Mouse (Mus musculus): ENCODE results near the gene Foxd2. TPM values are rescaled to one million over a fixed set of nuclear protein-coding genes. Genes with fewer than 3 reads are reported as not detected.
A peak's percentile ranks its signal among the peaks of the same experiment; 100 is the strongest.

Foxd2 gene
- polyA plus RNA-seq, 1 experiment from 2014 or later = 0.92 TPM

DNA sequence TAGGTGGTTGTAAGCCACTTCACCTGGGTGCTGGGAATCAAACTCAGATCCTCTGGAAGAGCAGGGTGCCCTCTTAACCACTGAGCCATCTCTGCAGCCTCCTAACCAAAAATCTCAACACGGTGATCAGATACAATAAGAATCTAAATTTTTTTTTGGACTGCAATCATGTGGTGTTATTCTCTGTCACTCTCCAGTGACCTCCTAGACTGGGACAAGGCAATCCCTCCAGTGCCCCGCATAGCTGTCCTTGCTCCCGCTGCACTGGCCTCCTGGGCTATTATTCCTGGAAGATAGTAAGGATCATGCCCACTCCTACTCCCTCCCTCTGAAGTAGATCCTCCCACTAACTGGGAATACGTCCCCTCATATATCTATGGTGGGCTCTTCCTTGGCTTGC, 32.6 kb upstream of the Foxd2 start:
- in situ Hi-C loops (cut with MboI; ENCODE audit: low pct_unique_long_range_greater_than_20kb) = loop anchor here (10.0 to 25.0 kb wide), 2 partner anchors 147 to 629 kb away; no protein-coding TSS in a partner anchor
- no peaks in the 10 kb centered on the region for H3K27me3 ChIP-seq
- no peak for TF ChIP-seq CTCF (IDR thresholded peaks at IDR 0.05)
- CTCF ChIA-PET = interaction anchor here (1.4 kb wide), 1 partner anchor 294 kb away, joined by 3 read pairs; no protein-coding TSS in a partner anchor
- ATAC-seq (no peak), DNase-seq (ENCODE audit: low read depth, low spot score) (no peak)
- POLR2A ChIA-PET = no interaction called here

DNA sequence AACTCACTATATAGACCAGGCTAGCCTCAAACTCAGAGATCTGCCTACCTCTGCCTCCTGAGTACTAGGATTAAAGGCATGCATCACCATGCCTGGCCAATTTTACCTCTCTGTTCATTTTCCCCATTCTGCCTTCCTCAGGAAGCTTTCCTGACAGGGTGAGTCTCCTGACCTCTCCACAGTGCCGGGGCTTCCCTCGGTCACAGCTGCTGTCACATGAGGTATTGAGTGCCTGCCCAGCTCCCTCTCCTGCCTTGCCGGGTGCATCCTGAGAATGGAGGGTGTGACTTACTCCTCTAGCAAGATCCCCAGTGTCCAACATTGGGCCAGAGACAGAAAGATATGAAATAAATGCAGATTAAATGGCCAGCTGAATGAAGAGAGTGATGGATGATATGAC, 29.6 kb upstream of the Foxd2 start:
- no peak for ATAC-seq
- H3K27me3 ChIP-seq = no peaks in the 10 kb centered on the region
- ChIA-PET POLR2A (no interaction called here), CTCF (interaction anchor here (1.9 kb wide), 1 partner anchor 9 kb away, joined by 7 read pairs; no protein-coding TSS in a partner anchor)
- no peak for TF ChIP-seq CTCF (IDR thresholded peaks at IDR 0.05)
- in situ Hi-C loops (cut with MboI; ENCODE audit: low pct_unique_long_range_greater_than_20kb) = loop anchor here (25.0 kb wide), 1 partner anchor 626 kb away; no protein-coding TSS in a partner anchor
- no peak for DNase-seq (ENCODE audit: low read depth, low spot score)

DNA sequence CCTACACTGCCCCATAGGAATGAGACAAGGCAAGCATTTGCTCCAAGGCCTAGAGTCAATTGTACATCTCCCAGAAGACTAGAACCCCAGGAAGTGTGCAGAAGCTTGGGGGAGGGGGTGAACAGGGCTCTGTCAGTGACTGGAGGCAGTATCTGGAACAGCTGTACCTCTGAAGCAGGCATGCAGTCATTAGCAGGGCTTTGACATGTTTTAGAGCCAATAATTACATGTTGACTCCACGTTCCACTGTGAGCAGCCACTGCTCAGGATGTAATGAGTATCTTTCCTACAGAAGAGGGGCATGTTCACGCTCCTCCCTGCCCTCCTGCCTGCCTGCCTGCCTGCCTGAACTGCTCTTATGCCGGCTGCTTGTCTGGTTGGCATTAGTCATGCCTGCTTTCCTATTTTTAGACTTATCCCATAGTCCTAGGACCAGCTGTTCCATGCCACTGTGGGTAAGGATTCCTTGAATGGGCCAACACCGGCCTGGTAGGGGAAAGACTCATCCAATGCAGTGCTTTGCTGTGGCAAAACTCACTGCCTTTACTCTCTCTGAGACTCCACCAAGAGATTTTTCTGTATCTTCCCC, 28.9 kb upstream of the Foxd2 start:
- ATAC-seq (no peak), DNase-seq (ENCODE audit: low read depth, low spot score) (no peak)
- POLR2A ChIA-PET = no interaction called here
- in situ Hi-C loops (cut with MboI; ENCODE audit: low pct_unique_long_range_greater_than_20kb) = loop anchor here (25.0 kb wide), 1 partner anchor 625 kb away; no protein-coding TSS in a partner anchor
- CTCF ChIA-PET = interaction anchor here (1.3 to 1.9 kb wide), 3 partner anchors 10 to 84 kb away, joined by 3 to 9 read pairs (median 7); no protein-coding TSS in a partner anchor
- no peak for TF ChIP-seq CTCF (IDR thresholded peaks at IDR 0.05)
- H3K27me3 ChIP-seq = no peaks in the 10 kb centered on the region

DNA sequence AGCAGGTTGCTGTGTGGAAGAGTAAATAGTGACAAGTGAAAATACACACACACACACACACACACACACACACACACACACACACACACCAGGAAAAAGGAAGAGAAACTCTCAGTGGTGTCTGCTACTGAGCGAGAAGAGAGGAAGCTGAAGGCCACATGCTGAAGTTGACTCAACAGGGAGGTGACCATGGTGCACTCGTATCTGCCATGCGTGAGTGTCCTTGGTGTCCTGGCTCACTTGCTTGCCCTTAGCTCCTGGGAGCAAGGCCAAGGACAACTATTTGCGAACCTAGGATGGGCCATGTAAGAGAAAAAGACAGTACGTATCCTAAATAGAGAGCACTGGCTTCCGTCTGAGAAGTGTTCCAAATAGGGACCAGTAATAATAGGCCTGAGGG, 25.5 kb upstream of the Foxd2 start:
- CTCF ChIA-PET = interaction anchor here (0.5 kb wide), 1 partner anchor 219 kb away, joined by 3 read pairs; no protein-coding TSS in a partner anchor
- POLR2A ChIA-PET = interaction anchor here (0.6 kb wide), 1 partner anchor 18 kb away, joined by 3 read pairs; no protein-coding TSS in a partner anchor

DNA sequence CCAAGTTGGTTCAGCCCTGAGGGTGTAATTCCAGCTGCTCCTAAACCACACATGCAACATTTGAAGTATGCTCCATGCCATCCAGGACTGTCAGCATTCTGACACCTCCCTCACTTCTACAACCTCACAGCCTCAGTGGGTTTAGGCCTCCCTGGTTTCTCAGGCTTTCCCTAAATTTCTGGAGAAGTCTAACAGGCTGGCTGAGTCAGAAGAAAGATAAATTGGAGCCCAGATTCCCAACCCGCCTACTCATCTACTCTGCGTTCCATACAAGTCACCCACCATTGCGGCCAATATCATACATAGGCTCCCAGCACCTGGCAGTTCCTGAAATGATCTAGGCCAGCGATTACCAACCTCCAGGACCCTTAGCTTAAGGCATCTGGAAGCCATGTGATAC, 24.1 kb upstream of the Foxd2 start:
- ChIA-PET POLR2A (no interaction called here), CTCF (interaction anchor here (2.0 kb wide), 1 partner anchor 24 kb away, joined by 6 read pairs; the partner anchor contains the start of gene Foxd2)
- no peaks in the 10 kb centered on the region for H3K27me3 ChIP-seq
- no peak for DNase-seq (ENCODE audit: low read depth, low spot score)
- ATAC-seq = no peak
- in situ Hi-C loops (cut with MboI; ENCODE audit: low pct_unique_long_range_greater_than_20kb) = loop anchor here (25.0 kb wide), 1 partner anchor 620 kb away; no protein-coding TSS in a partner anchor
- no peak for TF ChIP-seq CTCF (IDR thresholded peaks at IDR 0.05)

More for the DNA sequence above, 25.5 kb upstream of the Foxd2 start:
- TF ChIP-seq CTCF (IDR thresholded peaks at IDR 0.05) = no peak
- in situ Hi-C loops (cut with MboI; ENCODE audit: low pct_unique_long_range_greater_than_20kb) = loop anchor here (25.0 kb wide), 1 partner anchor 622 kb away; no protein-coding TSS in a partner anchor
- DNase-seq (ENCODE audit: low read depth, low spot score) = no peak
- H3K27me3 ChIP-seq = no peaks in the 10 kb centered on the region
- no peak for ATAC-seq

DNA sequence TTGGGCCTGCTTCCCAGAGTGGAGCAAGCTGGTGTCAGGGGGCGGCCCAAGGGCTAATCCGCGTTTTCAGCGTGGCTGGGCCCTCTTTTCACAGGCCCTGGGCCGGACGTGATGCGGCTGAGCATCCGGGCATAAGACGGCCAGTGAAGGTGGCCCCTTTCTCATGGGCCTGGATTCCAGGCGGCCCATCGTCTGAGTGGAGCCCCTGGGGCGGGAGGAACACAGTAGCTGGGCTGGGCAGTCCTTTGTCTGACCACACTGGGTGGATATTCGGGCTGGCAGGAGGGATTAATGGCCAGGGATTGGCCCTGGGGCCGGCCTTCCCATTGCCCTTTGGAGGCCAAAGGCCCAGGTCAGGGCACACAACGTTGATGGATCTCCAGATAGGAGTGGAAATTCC, 20.5 kb upstream of the Foxd2 start:
- no peak for TF ChIP-seq CTCF (IDR thresholded peaks at IDR 0.05)
- ATAC-seq (no peak), DNase-seq (ENCODE audit: low read depth, low spot score) (no peak)
- CTCF ChIA-PET = interaction anchor here (0.9 kb wide), 1 partner anchor 19 kb away, joined by 3 read pairs; no protein-coding TSS in a partner anchor
- H3K27me3 ChIP-seq = peaks cover 6% of the 10 kb centered on the region
- POLR2A ChIA-PET = interaction anchor here (0.6 kb wide), 1 partner anchor 239 kb away, joined by 4 read pairs; no protein-coding TSS in a partner anchor
- in situ Hi-C loops (cut with MboI; ENCODE audit: low pct_unique_long_range_greater_than_20kb) = loop anchor here (25.0 kb wide), 1 partner anchor 617 kb away; no protein-coding TSS in a partner anchor

DNA sequence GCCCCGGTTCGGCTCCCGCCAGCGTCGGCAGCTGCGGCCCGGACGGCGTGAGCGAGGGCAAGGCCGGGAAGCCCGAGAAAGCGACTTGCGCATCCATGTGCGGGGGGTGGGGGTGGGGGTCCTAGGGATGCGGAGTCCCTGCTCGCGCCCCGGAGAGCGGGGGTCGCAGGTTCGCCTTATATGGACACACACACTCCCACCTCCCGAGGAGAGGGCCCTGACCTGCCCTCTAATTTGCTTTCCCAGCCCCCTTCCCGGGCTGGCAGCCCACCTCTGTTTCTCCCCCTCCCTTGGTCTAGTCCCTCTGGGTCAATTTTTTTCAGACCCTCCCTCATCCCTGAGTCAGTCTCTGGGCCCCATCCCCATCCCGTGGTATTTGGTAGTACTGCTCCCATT, 17.2 kb upstream of the Foxd2 start, which contains the start of gene Foxe3:
Gene Foxe3, minus strand, starts transcription at position 97 of the 396 bp plus-strand sequence.
- no peak for DNase-seq (ENCODE audit: low read depth, low spot score)
- peaks cover 6% of the 10 kb centered on the region for H3K27me3 ChIP-seq
- no peak for TF ChIP-seq CTCF (IDR thresholded peaks at IDR 0.05)
- in situ Hi-C loops (cut with MboI; ENCODE audit: low pct_unique_long_range_greater_than_20kb) = loop anchor here (25.0 kb wide), 1 partner anchor 614 kb away; no protein-coding TSS in a partner anchor
- no peak for ATAC-seq
- ChIA-PET CTCF (no interaction called here), POLR2A (no interaction called here)

DNA sequence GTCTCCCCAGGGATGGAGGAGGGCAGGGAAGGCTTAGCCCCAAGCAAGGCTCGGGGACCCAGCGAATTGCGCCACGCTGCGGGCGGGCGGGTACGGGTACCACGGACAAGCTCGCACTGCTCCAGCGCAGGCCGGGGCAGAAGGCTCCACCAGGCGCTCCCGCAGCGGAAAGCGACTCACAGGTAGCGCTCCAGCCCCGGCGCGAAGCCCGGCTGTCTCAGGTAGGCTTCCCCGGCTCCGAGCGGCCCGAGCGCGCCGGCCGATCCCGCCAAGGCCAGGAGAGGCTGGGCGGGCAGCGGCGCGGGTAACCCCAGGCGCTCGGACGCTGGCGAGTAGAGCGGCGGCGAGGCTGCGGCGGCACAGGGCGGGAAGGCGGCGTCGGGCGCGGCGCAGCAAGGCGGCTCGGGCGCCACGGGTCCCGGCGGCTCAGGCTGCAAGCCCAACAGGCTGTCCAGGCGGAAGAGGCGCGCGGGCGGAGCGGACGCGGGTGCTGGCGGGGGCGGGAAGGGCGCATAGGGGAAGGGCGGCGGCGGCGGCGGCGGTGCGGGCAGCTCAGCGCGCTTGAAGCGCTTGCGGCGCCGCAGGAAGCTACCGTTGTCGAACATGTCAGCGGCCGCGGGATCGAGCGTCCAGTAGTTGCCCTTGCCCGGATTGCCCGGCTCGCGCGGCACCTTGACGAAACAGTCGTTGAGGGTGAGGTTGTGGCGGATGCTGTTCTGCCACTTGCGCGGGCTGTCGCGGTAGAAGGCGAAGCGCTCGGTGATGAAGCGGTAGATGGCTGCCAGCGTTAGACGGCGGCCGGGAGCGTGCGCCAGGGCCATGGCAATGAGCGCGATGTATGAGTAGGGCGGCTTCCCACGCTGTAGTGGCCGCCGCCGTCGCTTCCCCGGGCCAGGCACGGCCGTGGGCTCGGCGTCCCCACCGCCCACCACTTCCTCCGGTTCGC, 16.6 kb upstream of the Foxd2 start:
- DNase-seq (ENCODE audit: low read depth, low spot score) (no peak), ATAC-seq (no peak)
- ChIA-PET POLR2A (no interaction called here), CTCF (no interaction called here)
- peaks cover 6% of the 10 kb centered on the region for H3K27me3 ChIP-seq
- in situ Hi-C loops (cut with MboI; ENCODE audit: low pct_unique_long_range_greater_than_20kb) = loop anchor here (25.0 kb wide), 1 partner anchor 613 kb away; no protein-coding TSS in a partner anchor
- TF ChIP-seq CTCF (IDR thresholded peaks at IDR 0.05) = no peak

DNA sequence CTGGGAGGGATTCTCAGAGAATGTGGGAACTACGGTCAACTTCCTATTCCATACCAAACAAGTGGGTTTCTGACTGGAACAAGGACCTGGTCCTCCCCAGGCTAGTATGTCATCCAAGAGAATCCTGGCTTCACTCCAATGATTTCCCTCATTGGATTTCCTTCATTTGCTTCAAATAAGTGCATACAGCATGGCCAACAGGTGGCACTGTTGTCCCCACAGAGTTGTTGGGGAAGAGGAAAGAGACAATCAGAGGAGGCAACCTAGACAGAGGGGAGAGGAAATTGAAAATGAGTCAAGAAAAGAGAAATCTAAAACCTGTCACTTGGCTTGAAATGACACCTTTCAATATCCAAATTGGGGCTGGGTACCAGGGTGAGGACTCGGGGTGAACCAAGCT, 8.4 kb upstream of the Foxd2 start:
- DNase-seq (ENCODE audit: low read depth, low spot score) (peak; percentile 31), ATAC-seq (no peak)
- ChIA-PET CTCF (interaction anchor here (1.1 to 1.8 kb wide), 3 partner anchors 17 to 30 kb away, joined by 3 to 9 read pairs (median 3); no protein-coding TSS in a partner anchor), POLR2A (no interaction called here)
- H3K27me3 ChIP-seq = no peaks in the 10 kb centered on the region
- in situ Hi-C loops (cut with MboI; ENCODE audit: low pct_unique_long_range_greater_than_20kb) = loop anchor here (10.0 kb wide), 1 partner anchor 252 kb away; no protein-coding TSS in a partner anchor
- TF ChIP-seq CTCF (IDR thresholded peaks at IDR 0.05) = no peak

DNA sequence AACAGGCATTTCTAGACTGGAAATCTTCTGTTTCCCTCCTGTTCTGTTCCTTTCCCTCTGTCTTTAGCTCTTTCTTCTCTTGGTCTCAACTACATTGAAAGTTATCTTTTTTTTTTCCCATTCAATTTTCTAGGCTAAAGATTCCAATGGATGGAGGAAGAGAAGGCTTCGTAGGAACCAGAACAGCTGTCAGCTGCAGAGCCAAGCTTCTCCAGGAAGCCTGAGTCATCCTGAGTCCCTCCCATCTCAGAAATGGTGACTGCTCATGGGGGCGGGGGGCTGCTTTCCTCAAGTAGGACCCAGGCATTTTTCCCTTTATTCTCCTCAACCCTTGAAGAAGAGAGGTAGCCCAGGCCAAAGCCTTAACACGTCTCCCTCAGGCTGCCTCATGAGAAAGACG, 7.4 kb upstream of the Foxd2 start:
- ChIA-PET CTCF (interaction anchor here (1.7 to 2.1 kb wide), 2 partner anchors 16 to 31 kb away, joined by 3 to 6 read pairs; no protein-coding TSS in a partner anchor), POLR2A (interaction anchor here (0.7 kb wide), 1 partner anchor 18 kb away, joined by 3 read pairs; no protein-coding TSS in a partner anchor)
- DNase-seq (ENCODE audit: low read depth, low spot score) = no peak
- TF ChIP-seq CTCF (IDR thresholded peaks at IDR 0.05) = no peak
- in situ Hi-C loops (cut with MboI; ENCODE audit: low pct_unique_long_range_greater_than_20kb) = loop anchor here (10.0 kb wide), 1 partner anchor 251 kb away; no protein-coding TSS in a partner anchor
- no peak for ATAC-seq
- H3K27me3 ChIP-seq = no peaks in the 10 kb centered on the region
